Mouse (Mus musculus) MN1 (cell line): ENCODE data around the gene Tsnaxip1.
"Not testable (repeated sequence)": the region's sequence is repeated elsewhere in the genome, so short reads cannot be mapped to it uniquely, and the experiment has no call there.

ENCODE experiments used
- DNase-seq: peaks from one replicate; pipeline ENCODE4 v3.0.0-alpha.2; 2016; ENCODE audit warnings: low spot score

The Tsnaxip1 gene

GRCm38 (mm10) chr8:105819659-105820058, 7.9 kb upstream of the Tsnaxip1 start:
- DNase-seq = no peak

- DNase-seq = no peak
These were observed 6.6 kb upstream of the Tsnaxip1 start for GRCm38 (mm10) chr8:105820925-105821324.

GRCm38 (mm10) chr8:105825506-105825905, 2.0 kb upstream of the Tsnaxip1 start:
- no peak for DNase-seq

DNA sequence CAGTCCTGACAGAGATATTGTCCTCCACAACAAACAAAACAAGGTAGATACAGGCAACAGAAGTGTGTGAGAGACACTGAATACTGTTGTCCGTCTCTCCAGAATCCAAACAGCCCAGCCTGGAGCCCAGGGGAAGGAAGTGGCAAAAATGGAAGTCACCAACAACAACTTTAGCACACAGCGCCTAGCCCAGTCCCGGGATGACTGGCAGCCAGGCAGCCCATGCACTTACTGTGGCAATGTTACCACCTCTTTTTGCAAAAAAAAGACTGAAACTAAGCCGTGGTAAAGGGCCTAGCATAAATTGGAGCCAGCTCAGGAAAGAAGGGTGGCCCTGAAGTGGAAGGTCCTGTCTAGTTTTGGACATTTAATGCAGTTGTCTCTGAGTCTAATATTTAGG, 1.2 kb upstream of the Tsnaxip1 start:
- DNase-seq = peak; percentile 30

DNA sequence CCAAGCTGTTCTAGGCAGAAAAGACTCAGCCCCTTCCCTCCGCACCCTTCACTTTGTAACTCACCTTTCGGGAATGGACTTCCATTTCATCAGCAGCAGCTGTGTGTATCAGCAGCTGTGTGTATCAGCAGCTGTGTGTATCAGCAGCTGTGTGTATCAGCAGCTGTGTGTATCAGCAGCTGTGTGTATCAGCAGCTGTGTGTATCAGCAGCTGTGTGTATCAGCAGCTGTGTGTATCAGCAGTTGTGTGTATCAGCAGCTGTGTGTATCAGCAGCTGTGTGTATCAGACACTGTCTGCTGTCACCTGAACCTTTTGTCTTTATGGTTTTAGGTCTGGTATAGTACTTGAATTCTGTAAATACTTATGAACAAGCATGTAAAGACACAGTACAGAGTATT, 6.2 kb downstream of the Tsnaxip1 start:
- not testable (repeated sequence) for DNase-seq

DNA sequence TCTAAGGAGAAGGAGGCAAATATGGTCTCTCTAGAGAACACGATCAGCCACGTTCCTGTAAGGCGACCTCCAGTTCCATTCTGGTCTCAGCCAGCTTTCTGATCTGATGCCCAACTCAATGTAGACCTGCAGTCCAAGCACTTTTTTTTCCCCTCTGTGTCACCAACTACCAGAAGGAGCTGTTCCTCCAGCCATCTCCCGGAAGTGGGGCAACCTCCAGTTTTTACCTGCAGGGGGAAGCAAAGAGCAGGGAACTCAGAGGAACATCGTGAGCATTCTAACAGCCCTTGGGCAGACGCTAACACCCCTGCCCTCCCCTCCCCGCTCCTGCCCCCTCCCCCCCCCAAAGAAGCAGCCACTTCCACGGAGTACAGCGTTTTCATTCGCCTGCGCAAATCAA, 7.8 kb downstream of the Tsnaxip1 start:
- DNase-seq = peak; percentile 69

DNA sequence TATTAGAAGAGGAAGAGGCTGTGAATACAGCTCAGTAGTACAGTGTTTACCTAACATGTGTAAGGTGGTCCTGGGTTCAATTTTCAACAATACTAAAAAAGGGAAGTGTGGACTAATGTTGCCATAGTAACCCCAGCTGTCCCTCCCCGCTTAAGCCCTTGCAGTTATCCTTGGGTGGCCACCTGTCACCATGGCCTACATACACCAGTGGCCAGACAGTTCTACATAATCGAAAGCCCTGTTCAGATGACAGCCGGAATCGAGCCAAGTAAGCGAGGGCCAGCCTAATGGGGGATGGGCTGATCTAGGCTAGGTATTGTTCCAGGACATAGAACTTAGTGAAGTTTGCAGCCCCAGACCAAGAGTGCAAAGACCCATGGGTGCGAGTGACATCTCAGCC, 9.5 kb downstream of the Tsnaxip1 start:
- no peak for DNase-seq

- DNase-seq = no peak
These were observed 11.7 kb downstream of the Tsnaxip1 start for GRCm38 (mm10) chr8:105839209-105839608.

- no peak for DNase-seq
These were observed 19.1 kb downstream of the Tsnaxip1 start for GRCm38 (mm10) chr8:105846678-105847077.

- no peak for DNase-seq
These were observed 22.5 kb downstream of the Tsnaxip1 start for GRCm38 (mm10) chr8:105850014-105850413.

GRCm38 (mm10) chr8:105850611-105851010, 23.1 kb downstream of the Tsnaxip1 start:
- DNase-seq = no peak

DNA sequence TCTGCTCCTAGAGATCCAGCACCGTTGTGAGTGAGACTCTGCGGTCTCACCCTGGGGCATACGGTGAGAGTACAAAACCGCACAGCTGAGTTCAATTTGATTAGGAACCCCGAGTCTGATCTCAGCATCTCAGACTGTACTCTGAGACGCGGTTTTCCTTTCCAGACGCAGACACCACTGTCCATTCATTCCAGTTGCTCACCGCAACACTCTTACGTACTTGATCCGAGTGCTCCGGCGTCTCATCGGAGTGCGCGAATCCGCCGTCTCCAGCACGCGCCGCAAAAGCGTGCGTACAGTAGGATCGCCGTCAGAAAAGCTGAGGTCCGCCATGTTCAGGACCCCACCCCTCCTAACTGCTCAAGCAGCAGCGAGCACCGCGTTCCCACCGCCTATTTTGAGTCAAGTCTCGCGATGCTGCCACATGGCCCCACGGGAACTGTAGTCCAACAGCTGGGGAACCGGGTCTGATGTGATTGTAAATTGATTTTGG, 24.2 kb downstream of the Tsnaxip1 start:
- peak; percentile 96 for DNase-seq

- DNase-seq = no peak
These were observed 24.7 kb downstream of the Tsnaxip1 start for GRCm38 (mm10) chr8:105852146-105852729.

- DNase-seq = no peak
These were observed 25.6 kb downstream of the Tsnaxip1 start, which contains the start of gene Cenpt for GRCm38 (mm10) chr8:105853178-105853577. Cenpt (minus strand) TSS chr8:105853278.

DNA sequence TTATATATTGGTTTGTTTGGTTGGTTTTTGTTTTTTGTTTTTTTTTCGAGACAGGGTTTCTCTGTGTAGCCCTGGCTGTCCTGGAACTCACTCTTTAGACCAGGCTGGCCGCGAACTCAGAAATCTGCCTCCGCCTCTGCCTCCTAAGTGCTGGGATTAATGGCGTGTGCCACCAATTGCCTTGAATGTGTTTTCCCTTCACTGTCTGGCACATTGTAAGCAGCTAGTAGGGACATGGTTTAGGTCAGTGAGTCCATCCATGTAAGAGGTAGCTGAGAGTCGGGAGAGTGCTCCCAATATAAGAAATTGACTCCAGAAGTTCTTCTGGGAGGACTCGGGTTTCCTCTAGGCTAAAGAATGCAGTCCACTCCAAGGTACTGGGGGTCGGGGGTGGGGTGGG, 26.8 kb downstream of the Tsnaxip1 start:
- no peak for DNase-seq

DNA sequence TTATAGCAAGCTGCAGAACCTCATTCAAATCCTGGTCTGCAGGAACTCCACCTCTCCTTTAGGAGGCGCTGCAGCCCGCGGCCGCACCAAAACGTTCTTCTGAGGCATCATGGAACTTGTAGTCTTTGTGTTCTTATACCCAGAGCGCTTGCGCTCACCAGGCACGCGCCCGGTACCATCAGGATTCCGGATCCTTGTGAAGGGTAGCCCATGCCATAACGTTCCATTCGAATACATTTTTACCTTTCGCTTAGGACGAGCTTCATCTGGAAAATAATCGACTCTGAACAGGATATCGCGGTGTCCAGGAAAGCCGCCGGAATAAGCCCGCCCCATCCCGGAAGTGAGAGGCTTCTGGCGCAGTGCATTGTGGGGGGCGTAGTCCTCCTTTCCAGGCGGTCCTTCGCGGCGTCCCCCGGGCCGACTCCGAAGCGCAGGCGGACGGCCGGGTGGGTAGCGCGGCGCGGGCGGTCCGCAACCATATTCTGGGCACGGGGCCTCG, 27.2 kb downstream of the Tsnaxip1 start, which contains the start of gene Thap11:
Gene Thap11 (plus strand): TSS at position 418 of the 502 bp plus-strand sequence.
- peak; percentile 95 for DNase-seq

GRCm38 (mm10) chr8:105855248-105856167, 28.0 kb downstream of the Tsnaxip1 start:
- peak; percentile 70 for DNase-seq

DNA sequence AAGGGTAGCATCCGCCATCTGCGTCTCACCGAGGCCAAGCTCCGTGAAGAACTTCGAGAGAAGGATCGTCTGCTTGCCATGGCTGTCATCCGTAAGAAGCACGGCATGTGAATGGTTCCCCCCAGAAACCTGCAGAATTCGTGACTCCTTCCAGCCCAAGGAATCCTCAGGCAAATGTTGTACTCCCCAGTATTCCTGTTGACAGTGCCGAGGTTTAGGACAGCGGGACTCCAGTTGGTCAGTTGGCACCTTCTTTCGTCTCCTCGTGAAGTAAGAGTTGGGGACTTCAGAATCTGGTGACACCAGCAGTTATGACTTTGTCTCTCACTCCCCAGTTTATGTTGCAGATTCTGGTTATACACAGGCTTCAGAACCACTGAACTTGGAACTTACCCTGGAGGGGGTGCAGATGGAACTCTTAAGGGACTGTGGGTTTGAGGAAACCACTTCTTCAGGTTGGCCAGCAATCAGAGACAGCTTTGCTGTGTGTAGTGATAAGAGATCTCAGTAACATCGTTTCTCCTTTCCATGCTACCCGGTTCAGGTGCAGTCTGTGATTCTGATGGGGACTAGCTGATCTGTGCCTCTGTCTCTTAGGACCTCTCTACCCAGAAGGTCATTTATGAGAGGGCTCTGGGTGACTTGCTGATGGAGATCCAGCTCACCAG, 28.8 kb downstream of the Tsnaxip1 start:
- no peak for DNase-seq

DNA sequence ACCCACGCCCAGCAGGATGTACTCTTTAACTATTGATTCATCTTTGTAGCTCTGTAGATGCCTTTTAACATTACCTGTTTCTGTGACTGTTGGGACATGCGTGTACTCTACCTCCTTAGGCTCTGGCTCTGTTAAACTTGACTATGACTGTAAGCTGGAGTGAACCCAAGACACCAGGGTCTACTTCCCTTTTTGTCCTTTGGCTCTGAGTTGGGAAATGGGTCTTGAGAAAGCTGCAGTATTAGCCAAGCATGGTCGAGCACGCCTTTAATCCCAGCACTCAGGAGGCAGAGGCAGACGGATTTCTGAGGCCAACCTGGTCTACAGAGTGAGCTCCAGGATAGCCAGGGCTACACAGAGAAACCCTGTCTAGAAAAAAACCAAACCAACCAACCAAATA, 31.0 kb downstream of the Tsnaxip1 start:
- no peak for DNase-seq

GRCm38 (mm10) chr8:105859314-105859713, 31.8 kb downstream of the Tsnaxip1 start:
- peak; percentile 25 for DNase-seq

DNA sequence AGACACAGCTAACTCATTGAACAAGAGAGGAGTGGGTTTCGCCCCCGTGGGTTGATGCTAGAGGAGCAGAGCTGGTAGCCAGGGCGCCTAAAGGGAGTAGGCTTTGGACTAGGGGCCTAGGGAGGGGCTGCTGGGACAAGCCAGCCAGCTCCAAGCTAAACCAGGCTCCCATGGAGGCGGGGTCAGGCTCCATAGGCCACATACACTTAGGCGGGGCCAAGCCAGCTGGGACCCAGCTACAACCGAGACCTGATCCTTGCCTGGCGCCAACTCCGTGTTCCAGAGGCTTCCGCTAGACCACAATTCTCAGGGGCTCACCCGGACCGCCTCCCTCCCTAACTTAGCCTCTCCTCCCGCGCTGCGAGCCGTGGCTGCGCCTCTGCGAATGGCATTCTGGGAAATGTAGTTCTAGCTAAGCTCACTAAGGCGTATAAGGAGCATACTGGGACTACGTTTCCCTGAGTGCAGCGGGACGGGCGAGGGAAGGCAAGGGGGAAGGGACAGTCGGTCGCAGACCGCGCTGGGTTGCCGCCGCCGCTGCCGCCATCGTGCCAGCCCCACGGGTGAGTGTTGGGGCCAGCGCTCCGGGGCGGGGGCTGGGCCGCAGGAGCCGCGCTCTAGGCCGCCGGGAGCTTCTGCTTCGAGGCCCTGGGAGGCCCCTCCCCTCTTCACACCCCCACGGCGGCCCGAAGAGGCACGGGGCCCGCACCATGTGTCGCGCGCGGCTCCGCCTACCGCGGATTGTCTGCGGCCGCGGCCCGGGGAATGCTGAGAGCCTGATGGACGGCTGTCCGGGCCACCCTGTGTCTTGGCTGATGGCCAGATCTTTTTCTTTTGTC, 32.8 kb downstream of the Tsnaxip1 start, which contains the start of gene Nutf2:
Gene Nutf2 (plus strand): TSS at position 438 of the 839 bp plus-strand sequence.
- peak; percentile 100 for DNase-seq
